Mouse (Mus musculus): ENCODE data around the gene Atf2.
"Not testable (repeated sequence)": the region's sequence is repeated elsewhere in the genome, so short reads cannot be mapped to it uniquely, and the experiment has no call there.

The Atf2 gene
- long read RNA-seq, experiment 1, full-length matches to known transcripts, result 8 of 15 reads
- long read RNA-seq, experiment 1, partial matches to known transcripts, result 6 of 15 reads
- long read RNA-seq, experiment 1, other reads (novel, unspliced or antisense), result 1 of 15 reads
- long read RNA-seq, experiment 2, full-length matches to known transcripts, result 6 of 19 reads
- long read RNA-seq, experiment 2, partial matches to known transcripts, result 6 of 19 reads
- long read RNA-seq, experiment 2, other reads (novel, unspliced or antisense), result 7 of 19 reads

DNA sequence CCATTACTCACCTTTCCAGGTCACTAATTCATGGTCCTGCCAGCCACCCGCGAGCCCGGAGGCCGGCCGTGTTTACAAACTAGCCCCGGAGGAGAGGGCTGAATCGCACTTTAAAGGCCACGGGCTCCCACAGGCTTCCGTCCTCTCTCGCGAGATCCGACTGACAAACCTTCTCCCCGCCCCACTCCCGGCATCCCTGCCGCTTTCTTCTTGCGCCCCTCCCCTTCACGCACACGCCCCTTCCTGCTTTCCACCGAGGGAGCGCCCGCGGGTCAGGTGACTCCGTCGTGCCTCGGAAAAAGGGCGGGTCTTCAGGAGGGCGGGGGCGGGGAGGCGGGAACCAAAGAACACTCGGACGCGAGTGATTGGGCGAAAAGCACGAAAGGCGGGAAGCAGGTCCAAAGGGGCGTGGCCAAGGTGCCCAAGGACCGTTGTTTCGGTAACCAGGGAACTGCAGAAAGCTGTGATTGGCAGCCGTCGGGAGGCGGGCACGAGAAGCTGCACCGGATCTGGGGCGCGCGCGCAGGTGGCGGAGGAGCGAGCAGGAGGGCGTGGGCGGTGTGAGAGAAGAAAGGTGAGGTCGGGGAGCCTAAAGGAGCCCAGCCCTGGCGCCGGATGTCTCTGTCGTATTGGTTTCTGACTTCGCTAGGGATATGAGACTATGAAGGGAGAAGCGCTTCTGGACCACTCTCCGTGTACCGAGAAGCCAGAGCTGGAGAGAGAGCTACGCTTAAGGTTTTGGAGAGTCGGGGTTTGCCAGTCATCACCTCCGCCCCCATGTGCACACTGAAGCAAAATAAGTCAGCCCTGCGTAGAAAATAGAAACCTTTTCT, at the start of gene Atf2:
Gene Atf2 (minus strand): TSS at position 176 of the 833 bp plus-strand sequence.
- intact Hi-C loops (cut with DNase I), result loop anchor here (2.0 kb wide), 1 partner anchor 18 kb away; the partner anchor contains the start of gene Atp5g3

DNA sequence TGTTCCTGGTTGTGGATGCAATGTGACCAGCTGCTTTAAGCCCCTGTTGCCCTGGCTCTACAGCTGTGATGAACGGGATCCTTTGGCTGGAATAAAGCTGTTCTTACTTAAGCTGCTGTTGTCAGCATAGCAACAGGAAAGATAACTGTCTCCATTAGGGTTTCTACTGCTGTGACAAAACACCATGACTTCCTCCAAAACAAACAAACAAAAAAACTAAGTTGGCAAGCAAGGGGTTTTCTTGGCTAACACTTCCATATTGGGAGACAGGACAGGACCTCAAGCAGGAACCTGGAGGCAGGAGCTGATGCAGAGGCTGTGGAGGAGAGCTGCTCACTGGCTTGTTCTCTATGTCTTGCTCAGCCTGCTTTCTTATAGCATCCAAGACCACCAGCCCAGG, 48.8 kb upstream of the Atf2 start:
- intact Hi-C loops (cut with DNase I), result no loop called here

DNA sequence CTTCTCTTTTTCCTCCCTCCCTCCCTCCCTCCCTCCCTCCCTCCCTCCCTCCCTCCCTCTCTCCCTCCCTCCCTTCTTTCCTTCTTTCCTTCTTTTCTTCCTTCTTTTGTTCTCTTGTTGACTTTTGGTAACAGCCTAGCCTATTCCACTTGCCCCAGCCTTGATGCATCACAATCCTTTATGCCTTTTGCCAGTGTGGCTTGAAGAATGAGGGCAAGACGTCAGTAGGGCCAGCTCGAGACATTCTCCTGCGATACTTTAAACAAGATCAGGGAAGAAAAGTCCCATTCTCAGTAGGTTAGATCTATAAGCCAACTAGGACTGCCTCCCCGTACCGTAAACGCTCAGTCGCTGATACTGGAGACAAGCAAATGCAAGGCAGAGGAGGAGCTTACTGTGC, 48.0 kb upstream of the Atf2 start:
- intact Hi-C loops (cut with DNase I), result no loop called here

GRCm38 (mm10) chr2:73938896-73939295, 46.5 kb upstream of the Atf2 start:
- intact Hi-C loops (cut with DNase I), result no loop called here

DNA sequence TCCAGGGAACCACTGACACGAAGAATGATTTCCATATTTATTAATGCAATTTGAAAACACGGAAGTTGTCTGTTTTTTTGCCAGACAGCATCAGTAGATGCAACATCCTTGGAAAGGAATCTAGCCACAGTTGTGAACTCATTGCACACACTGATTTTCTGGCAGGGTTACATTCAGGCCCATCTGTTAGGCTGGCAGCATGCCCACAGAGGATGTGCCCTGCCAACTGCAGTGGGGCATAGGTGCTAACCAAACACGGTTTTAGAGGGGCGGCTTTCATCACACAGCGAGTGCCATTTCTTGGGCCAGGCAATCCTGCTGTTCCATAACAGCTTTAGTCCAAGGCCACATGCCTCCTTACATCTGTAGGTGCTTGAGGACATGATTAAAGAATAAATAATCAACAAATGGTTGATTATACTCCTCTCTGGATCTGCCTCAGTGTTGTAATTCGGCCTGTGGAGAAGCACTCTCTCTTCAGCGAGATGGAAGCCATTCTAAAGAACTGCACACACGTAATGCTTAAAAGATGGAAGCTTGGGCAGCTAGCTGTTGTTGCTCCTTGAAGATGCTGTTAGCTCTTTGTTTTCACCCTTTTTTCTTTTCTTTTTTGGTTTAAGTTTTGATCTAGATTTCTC, 40.4 kb upstream of the Atf2 start:
- intact Hi-C loops (cut with DNase I), result no loop called here

- intact Hi-C loops (cut with DNase I), result no loop called here
Measured at GRCm38 (mm10) chr2:73927711-73928110, 35.3 kb upstream of the Atf2 start.

DNA sequence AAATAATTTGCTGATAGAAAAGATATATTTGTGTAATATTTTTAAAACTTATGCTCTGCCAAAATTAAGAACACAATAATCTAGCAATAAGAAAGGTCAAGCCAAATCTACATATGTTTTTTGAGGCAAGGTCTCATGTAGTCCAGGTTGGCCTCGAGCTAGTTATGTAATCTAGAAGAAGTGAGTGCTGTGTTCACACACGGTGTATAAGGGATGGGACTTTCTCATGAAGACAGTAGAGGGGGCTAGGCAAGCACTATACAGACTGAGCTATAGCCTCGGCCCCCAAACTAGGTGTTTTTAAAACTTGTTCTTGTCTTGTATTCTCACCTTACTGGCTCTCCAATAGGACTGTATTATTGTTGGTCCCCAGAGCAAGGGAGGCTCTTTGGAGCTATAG, 33.1 kb upstream of the Atf2 start:
- intact Hi-C loops (cut with DNase I), result loop anchor here (2.0 kb wide), 1 partner anchor 73 kb away; no protein-coding TSS in a partner anchor

- intact Hi-C loops (cut with DNase I), result loop anchor here (2.0 kb wide), 1 partner anchor 74 kb away; no protein-coding TSS in a partner anchor
Measured at GRCm38 (mm10) chr2:73925089-73925488, 32.6 kb upstream of the Atf2 start.

DNA sequence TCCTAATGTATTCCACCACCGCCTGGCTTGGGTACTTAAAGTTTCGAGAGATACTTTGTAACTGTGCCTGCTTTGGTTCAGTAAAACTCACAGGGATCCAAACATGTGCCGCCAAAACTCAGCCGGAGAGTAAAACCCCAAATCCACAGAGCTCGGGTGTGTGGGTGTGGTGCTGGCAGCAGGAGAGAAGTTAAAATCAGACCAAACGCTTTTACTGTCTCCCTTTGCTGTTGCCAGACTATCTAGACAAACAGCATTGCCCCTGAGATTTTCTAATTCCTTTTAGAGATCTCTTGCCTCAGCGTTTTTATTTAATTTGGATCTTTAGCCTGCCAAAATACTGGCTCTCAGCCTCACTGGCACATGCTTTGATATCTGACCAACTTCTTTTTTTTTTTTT, 27.2 kb upstream of the Atf2 start:
- intact Hi-C loops (cut with DNase I), result no loop called here

- intact Hi-C loops (cut with DNase I), result no loop called here
Measured at GRCm38 (mm10) chr2:73912264-73912663, 19.8 kb upstream of the Atf2 start.

DNA sequence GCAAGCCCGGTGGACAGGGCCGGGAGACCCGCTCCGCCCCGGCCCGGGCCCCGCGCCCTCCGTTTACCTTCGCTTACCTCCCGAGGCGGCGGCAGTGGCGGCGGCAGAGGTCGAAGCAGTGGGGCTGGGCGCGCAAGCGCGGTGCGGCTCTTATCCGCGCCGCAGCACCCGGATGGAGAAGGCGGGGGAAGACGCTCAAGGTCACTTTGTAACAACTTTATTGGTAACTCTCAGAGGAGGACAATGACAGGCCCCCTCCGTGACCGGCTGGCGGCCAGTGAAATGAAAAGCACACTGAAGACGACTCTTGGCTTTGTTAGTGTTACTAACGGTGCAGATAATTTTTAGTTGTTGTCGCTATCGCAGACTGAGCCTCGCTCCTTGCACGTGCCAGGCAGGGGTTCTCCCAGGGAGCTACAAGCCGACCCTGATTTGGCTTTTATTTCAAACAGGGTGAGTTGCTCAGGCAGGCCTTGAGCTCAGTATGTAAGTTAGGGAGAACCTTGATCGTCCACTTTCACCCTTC, 18.8 kb upstream of the Atf2 start, which contains the start of gene Atp5g3:
Gene Atp5g3 (minus strand): TSS at position 152 of the 526 bp plus-strand sequence.
- intact Hi-C loops (cut with DNase I), result loop anchor here (2.0 kb wide), 1 partner anchor 18 kb away; the partner anchor contains the start of gene Atf2

GRCm38 (mm10) chr2:73910571-73911174, 18.2 kb upstream of the Atf2 start:
- intact Hi-C loops (cut with DNase I), result loop anchor here (2.0 kb wide), 1 partner anchor 18 kb away; the partner anchor contains the start of gene Atf2

DNA sequence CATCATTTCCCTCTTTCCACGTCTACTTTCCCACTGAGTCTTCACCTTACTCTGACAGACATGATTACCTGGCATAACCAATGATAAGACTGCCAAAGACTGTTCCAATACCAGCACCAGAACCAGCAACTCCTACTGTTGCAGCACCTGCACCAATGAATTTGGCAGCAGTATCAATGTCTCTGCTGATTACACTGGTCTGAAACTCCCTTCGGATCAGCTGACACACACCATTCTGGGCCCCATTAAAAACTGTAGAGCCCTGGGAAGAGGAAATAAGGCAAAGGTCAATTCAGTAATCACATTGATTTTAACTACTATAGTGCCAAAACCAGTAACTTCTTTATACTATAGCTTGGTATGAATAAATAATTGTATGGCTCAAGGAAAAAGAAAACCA, 16.7 kb upstream of the Atf2 start:
- intact Hi-C loops (cut with DNase I), result no loop called here

DNA sequence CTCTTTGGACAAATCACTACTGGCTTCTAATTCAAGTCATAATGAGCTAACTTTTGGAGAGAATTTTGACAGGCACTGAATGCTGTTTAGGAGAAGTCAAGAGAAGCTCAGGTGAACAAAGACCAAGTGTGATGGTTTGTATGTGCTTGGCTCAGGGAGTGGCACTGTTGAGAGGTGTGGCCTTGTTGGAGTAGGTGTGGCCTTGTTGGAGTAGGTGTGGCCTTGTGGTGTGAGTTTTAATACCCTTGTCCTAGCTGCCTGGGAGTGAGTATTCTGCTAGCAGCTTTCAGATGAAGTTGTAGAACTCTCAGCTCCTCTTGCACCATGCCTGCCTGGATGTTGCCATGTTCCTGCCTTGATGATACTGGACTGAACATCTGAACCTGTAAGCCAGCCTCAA, 12.2 kb upstream of the Atf2 start:
- intact Hi-C loops (cut with DNase I), result not testable (repeated sequence)

- intact Hi-C loops (cut with DNase I), result no loop called here
Measured at GRCm38 (mm10) chr2:73903536-73903935, 11.1 kb upstream of the Atf2 start.

GRCm38 (mm10) chr2:73902328-73902727, 9.9 kb upstream of the Atf2 start:
- intact Hi-C loops (cut with DNase I), result not testable (repeated sequence)

DNA sequence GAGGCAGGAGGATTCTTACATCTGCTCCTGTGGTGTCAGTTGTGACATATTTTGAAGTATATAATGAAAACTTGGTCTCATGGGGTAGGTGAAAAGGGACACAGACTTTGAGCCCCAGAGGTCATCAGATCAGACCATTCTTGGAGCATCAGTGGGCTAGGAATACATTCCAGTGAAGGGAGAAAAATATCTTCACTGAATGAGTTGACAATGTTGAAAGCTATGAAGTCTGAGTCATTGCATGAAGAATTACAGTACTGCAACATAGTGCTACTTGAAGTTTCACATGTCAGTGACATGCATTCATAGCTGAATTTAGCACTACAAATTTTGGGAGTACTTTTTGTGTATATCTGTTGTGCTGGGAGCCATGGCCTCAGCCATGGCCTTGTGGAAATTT, 8.7 kb upstream of the Atf2 start:
- intact Hi-C loops (cut with DNase I), result no loop called here

- intact Hi-C loops (cut with DNase I), result no loop called here
Measured at GRCm38 (mm10) chr2:73900364-73900763, 7.9 kb upstream of the Atf2 start.

DNA sequence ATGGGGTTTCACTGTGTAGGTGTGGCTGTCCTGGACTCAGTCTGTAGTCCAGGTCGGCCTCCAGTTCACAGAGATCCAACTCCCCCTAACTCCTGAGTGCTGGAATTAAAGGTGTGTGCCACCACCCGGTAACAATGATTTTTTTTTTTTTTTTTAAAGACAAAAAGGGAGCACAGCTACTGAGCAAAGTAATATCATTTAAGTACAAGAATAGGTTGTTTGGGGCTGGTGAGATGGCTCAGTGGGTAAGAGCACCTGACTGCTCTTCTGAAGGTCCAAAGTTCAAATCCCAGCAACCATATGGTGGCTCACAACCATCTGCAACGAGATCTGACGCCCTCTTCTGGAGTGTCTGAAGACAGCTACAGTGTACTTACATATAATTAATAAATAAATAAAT, 4.5 kb upstream of the Atf2 start:
- intact Hi-C loops (cut with DNase I), result not testable (repeated sequence)

- intact Hi-C loops (cut with DNase I), result loop anchor here (2.0 kb wide), 1 partner anchor 17 kb away; the partner anchor contains the start of gene Atp5g3
Measured at GRCm38 (mm10) chr2:73893473-73894270, 1.2 kb upstream of the Atf2 start.

Data from adrenal gland (tissue).